Mouse (Mus musculus) kidney, embryonic 16.5 days (tissue): ENCODE data around the gene Vax2. TPM values are rescaled to one million over a fixed set of nuclear protein-coding genes. Genes with fewer than 3 reads are reported as not detected.

Source experiments
- ATAC-seq: fragments of 200-750 bp; cut with Nextera tagmentation; 2 replicates; pipeline ENCODE4 v1.8.0; 2017; ENCODE audit warnings: moderate TSS enrichment; ENCODE audit not compliant: low FRiP score, low TSS enrichment
- H3K27ac ChIP-seq: fragments of 300-500 bp; sonication (generic); 2 replicates; pipeline ENCODE4 v1.5.1; 2014; ENCODE audit warnings: low read length
- H3K27me3 ChIP-seq: fragments of 300-500 bp; sonication (generic); 2 replicates; pipeline ENCODE4 v1.6.1; 2014; ENCODE audit warnings: low read length, control low read depth, mixed read lengths; ENCODE audit not compliant: insufficient read depth
- H3K36me3 ChIP-seq: fragments of 300-500 bp; sonication (generic); 2 replicates; pipeline ENCODE4 v1.6.1; 2014; ENCODE audit warnings: low read length, control low read depth, mixed read lengths; ENCODE audit not compliant: insufficient read depth
- H3K4me1 ChIP-seq: fragments of 300-500 bp; sonication (generic); 2 replicates; pipeline ENCODE4 v1.6.1; 2014; ENCODE audit warnings: low read length, control low read depth, mixed read lengths; ENCODE audit not compliant: insufficient read depth
- H3K4me2 ChIP-seq: fragments of 300-500 bp; sonication (generic); replicated peaks from 2 replicates; pipeline ENCODE4 v1.6.1; 2014; ENCODE audit warnings: low read depth, low read length
- H3K4me3 ChIP-seq: fragments of 300-500 bp; sonication (generic); 2 replicates; pipeline ENCODE4 v1.5.1; 2014; ENCODE audit warnings: mild to moderate bottlenecking, low read length
- H3K9ac ChIP-seq: fragments of 300-500 bp; sonication (generic); replicated peaks from 2 replicates; pipeline ENCODE4 v1.6.1; 2014; ENCODE audit warnings: low read length
- H3K9me3 ChIP-seq: fragments of 300-500 bp; sonication (generic); 2 replicates; pipeline ENCODE4 v1.6.1; 2016; ENCODE audit warnings: low read length, control low read depth
- WGBS: fragments of 180-500 bp; shearing (Covaris S2); extraction: QIAGEN DNeasy Blood & Tissue Kit; methylation state at CpG from one replicate; pipeline ENCODE4 v1.1.7; 2014; 5-methylcytosine and 5-hydroxymethylcytosine counted together
- polyA plus RNA-seq: library from polyadenylated mRNA; unstranded; fragments of >200 nt; fragmentation: Nextera tagmentation; extraction: Ambion mirVana; gene quantifications from 2 replicates; pipeline ENCODE4 v1.2.1, GENCODE M21; 2015

Vax2 gene
- polyA plus RNA-seq: not detected in 2 replicates

GRCm38 (mm10) chr6:83711067-83711675 is at the start of gene Vax2:
TSS of gene Vax2 (plus strand) at chr6:83711264.
- H3K27ac ChIP-seq: no peak within 1 kb of the TSS
- ATAC-seq: peak; percentile 92
- peaks cover 12% of the 10 kb centered on the region for H3K4me1 ChIP-seq
- H3K4me3 ChIP-seq: peak within 1 kb of the TSS; percentile 50
- H3K27me3 ChIP-seq: peaks cover 100% of the 10 kb centered on the region
- peak within 1 kb of the TSS; percentile 67 for H3K4me2 ChIP-seq
- no peaks in the 10 kb centered on the region for H3K9me3 ChIP-seq
- no peaks in the 10 kb centered on the region for H3K36me3 ChIP-seq
- H3K9ac ChIP-seq: no peak within 1 kb of the TSS; the same call in 1 of the 2 replicates
- 1% methylated on average over 46 of the region's 46 CpGs for WGBS

- Histone ChIP-seq H3K9ac (no peak overlapping the region), H3K27me3 (no peaks in the 10 kb centered on the region), H3K4me1 (no peaks in the 10 kb centered on the region), H3K9me3 (no peaks in the 10 kb centered on the region), H3K4me3 (no peak overlapping the region), H3K4me2 (no peak overlapping the region), H3K27ac (no peak overlapping the region), H3K36me3 (no peaks in the 10 kb centered on the region)
- ATAC-seq: no peak
- WGBS: 85% methylated on average over 2 of the region's 2 CpGs
Observed at GRCm38 (mm10) chr6:83665009-83665408, 46.1 kb upstream of the Vax2 start.

- no peak for ATAC-seq
- Histone ChIP-seq H3K36me3 (no peaks in the 10 kb centered on the region), H3K27me3 (0 out of 2 replicates have a peak, but pooled peaks cover 3% of the 10 kb centered on the region), H3K9ac (no peak overlapping the region), H3K4me1 (no peaks in the 10 kb centered on the region), H3K4me2 (no peak overlapping the region), H3K4me3 (no peak overlapping the region), H3K27ac (no peak overlapping the region), H3K9me3 (no peaks in the 10 kb centered on the region)
- WGBS: 5% methylated on average over 4 of the region's 4 CpGs
Observed at GRCm38 (mm10) chr6:83673395-83673794, 37.7 kb upstream of the Vax2 start.

GRCm38 (mm10) chr6:83677757-83678156 is 33.3 kb upstream of the Vax2 start, which contains the start of gene Cd207:
TSS of gene Cd207 (minus strand) at chr6:83677857.
- H3K27ac ChIP-seq: no peak within 1 kb of the TSS
- ATAC-seq: no peak
- H3K4me3 ChIP-seq: no peak within 1 kb of the TSS

GRCm38 (mm10) chr6:83689374-83689773 is 21.7 kb upstream of the Vax2 start:
- Histone ChIP-seq H3K9me3 (no peaks in the 10 kb centered on the region), H3K27ac (no peak overlapping the region), H3K4me3 (no peak overlapping the region), H3K9ac (no peak overlapping the region), H3K36me3 (no peaks in the 10 kb centered on the region), H3K27me3 (peaks cover 56% of the 10 kb centered on the region), H3K4me1 (no peaks in the 10 kb centered on the region), H3K4me2 (no peak overlapping the region)
- WGBS: 86% methylated on average over 4 of the region's 4 CpGs
- no peak for ATAC-seq

More at GRCm38 (mm10) chr6:83677757-83678156, 33.3 kb upstream of the Vax2 start, which contains the start of gene Cd207:
- H3K9ac ChIP-seq: no peak within 1 kb of the TSS
- no peaks in the 10 kb centered on the region for H3K4me1 ChIP-seq
- no peaks in the 10 kb centered on the region for H3K9me3 ChIP-seq
- 73% methylated on average over 4 of the region's 4 CpGs for WGBS
- H3K36me3 ChIP-seq: no peaks in the 10 kb centered on the region
- peaks cover 7% of the 10 kb centered on the region; the same call in 1 of the 2 replicates for H3K27me3 ChIP-seq
- no peak within 1 kb of the TSS for H3K4me2 ChIP-seq

- Histone ChIP-seq H3K36me3 (no peaks in the 10 kb centered on the region), H3K4me3 (no peak overlapping the region), H3K9ac (no peak overlapping the region), H3K27me3 (peaks cover 65% of the 10 kb centered on the region), H3K9me3 (no peaks in the 10 kb centered on the region), H3K27ac (no peak overlapping the region), H3K4me2 (no peak overlapping the region), H3K4me1 (no peaks in the 10 kb centered on the region)
- no peak for ATAC-seq
- 25% methylated on average over 4 of the region's 5 CpGs for WGBS
Observed at GRCm38 (mm10) chr6:83690277-83690676, 20.8 kb upstream of the Vax2 start.

GRCm38 (mm10) chr6:83690936-83691335 is 20.1 kb upstream of the Vax2 start:
- H3K27me3 ChIP-seq: peaks cover 72% of the 10 kb centered on the region
- no peaks in the 10 kb centered on the region for H3K9me3 ChIP-seq

GRCm38 (mm10) chr6:83692962-83693361 is 18.1 kb upstream of the Vax2 start:
- WGBS: 3% methylated on average over 12 of the region's 12 CpGs
- Histone ChIP-seq H3K9me3 (no peaks in the 10 kb centered on the region), H3K27me3 (peaks cover 92% of the 10 kb centered on the region), H3K36me3 (no peaks in the 10 kb centered on the region), H3K4me3 (no peak overlapping the region), H3K9ac (no peak overlapping the region), H3K4me2 (no peak overlapping the region), H3K27ac (no peak overlapping the region), H3K4me1 (no peaks in the 10 kb centered on the region)
- no peak for ATAC-seq

More at GRCm38 (mm10) chr6:83690936-83691335, 20.1 kb upstream of the Vax2 start:
- WGBS: 59% methylated on average over 2 of the region's 2 CpGs
- Histone ChIP-seq H3K9ac (no peak overlapping the region), H3K27ac (no peak overlapping the region), H3K4me2 (no peak overlapping the region), H3K36me3 (no peaks in the 10 kb centered on the region), H3K4me1 (no peaks in the 10 kb centered on the region), H3K4me3 (no peak overlapping the region)
- ATAC-seq: no peak

GRCm38 (mm10) chr6:83693835-83694234 is 17.2 kb upstream of the Vax2 start:
- Histone ChIP-seq H3K4me2 (no peak overlapping the region), H3K4me1 (no peaks in the 10 kb centered on the region), H3K9me3 (no peaks in the 10 kb centered on the region), H3K27me3 (peaks cover 94% of the 10 kb centered on the region), H3K9ac (no peak overlapping the region), H3K4me3 (no peak overlapping the region), H3K27ac (no peak overlapping the region), H3K36me3 (no peaks in the 10 kb centered on the region)
- no peak for ATAC-seq
- 1% methylated on average over 9 of the region's 9 CpGs for WGBS

GRCm38 (mm10) chr6:83695731-83696130 is 15.3 kb upstream of the Vax2 start:
- Histone ChIP-seq H3K4me1 (no peaks in the 10 kb centered on the region), H3K9ac (no peak overlapping the region), H3K4me3 (no peak overlapping the region), H3K4me2 (no peak overlapping the region), H3K9me3 (no peaks in the 10 kb centered on the region), H3K27ac (no peak overlapping the region), H3K36me3 (no peaks in the 10 kb centered on the region), H3K27me3 (peaks cover 98% of the 10 kb centered on the region)
- WGBS: 2% methylated on average over 3 of the region's 3 CpGs
- no peak for ATAC-seq
